Mouse (Mus musculus): Measurements from ENCODE around the gene Hykk.

DNA sequence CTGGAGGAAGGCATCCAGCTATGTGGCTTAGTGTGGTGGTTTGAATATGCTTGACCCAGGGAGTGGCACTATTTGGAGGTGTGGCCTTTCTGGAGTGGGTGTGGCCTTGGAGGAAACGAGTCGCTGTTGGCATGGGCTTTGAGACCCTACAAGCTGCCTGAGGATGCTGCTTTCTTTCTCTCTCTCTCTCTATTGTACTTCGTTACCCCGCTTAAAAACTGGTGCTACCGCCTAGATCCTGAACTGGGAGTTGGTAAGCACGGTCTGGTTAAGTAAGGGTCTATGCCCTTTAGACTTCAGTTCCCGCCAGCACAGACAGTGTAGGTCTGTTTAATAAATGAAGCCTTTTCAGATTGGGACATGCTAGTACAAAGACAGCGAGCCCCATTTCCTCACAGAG, 682 bp upstream of the Hykk start:
- TF ChIP-seq CTCF (conservative IDR thresholded peaks at IDR 0.05; ENCODE audit: low read length) = no peak
- TF ChIP-seq NANOG (IDR thresholded peaks at IDR 0.05; ENCODE audit: borderline replicate concordance, low read length) = no peak
- TF ChIP-seq POU5F1 (IDR thresholded peaks at IDR 0.05; ENCODE audit: borderline replicate concordance, low read length) = no peak

All from E14TG2a.4 (cell line).